Mouse (Mus musculus) c-Kit-positive CD71-positive TER-119-negative erythroid progenitor cells, embryonic 14.5 days (primary cell): ENCODE measurements at regions not wholly inside any gene's neighbourhood (a gene's known extent, or its start where the extent isn't known, plus 50 kb on each side); places are given as distances from the start of the nearest gene placed in this dataset.
A peak's percentile ranks its signal among the peaks of the same experiment; 100 is the strongest.
"Not testable (repeated sequence)": the region's sequence is repeated elsewhere in the genome, so short reads cannot be mapped to it uniquely, and the experiment has no call there.

ENCODE experiments used
- DNase-seq: peaks from one replicate; pipeline ENCODE4 v3.0.0-alpha.2; 2013; ENCODE audit warnings: low read depth

GRCm38 (mm10) chr2:166516261-166516660 lies 197.4 kb downstream of the Prex1 start:
- DNase-seq, result no peak

- no peak for DNase-seq
Measured at GRCm38 (mm10) chr2:166514664-166515063, 199.0 kb downstream of the Prex1 start.

GRCm38 (mm10) chr2:166512488-166512887 lies 201.1 kb downstream of the Prex1 start:
- DNase-seq, result peak; percentile 4

DNA sequence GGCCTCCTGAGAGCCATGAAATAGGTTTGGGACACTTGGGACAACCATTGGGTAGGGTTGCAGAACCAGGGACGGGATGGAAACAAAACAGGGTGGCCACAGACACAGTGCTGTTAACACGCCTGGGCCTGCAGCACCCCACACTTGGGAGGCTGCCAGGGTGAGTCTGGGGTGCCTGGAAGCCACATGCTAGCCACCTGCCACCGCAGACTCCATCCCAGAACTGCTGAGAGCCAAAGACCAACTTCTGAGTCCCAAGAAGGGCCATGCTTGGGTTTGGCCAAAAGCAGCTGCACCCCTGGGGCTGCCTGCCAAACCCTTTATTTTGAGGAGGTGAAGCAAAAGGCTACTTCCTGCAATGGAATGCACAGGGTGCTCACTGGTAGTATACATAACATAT lies 202.2 kb downstream of the Prex1 start:
- DNase-seq, result not testable (repeated sequence)

GRCm38 (mm10) chr2:166510776-166511175 lies 202.9 kb downstream of the Prex1 start:
- DNase-seq, result no peak

DNA sequence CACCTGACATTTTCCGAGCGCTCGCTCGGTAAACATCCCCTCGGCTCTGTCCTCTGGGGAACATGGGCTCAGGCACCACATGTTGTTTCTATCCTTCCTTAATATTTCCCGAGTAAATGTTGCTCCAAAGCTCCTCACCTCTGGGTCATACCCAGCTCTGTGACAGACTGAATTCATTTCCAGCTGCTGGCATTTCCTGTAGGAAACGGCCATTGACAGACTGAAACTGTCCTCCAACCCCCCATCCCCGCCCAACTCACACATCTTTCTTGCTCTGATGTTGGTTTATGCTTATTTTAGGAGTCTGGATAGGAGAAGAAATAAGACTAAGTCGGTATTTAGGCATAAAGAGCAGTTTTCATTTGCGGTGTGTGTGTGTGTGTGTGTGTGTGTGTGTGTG lies 204.0 kb downstream of the Prex1 start:
- DNase-seq, result no peak

DNA sequence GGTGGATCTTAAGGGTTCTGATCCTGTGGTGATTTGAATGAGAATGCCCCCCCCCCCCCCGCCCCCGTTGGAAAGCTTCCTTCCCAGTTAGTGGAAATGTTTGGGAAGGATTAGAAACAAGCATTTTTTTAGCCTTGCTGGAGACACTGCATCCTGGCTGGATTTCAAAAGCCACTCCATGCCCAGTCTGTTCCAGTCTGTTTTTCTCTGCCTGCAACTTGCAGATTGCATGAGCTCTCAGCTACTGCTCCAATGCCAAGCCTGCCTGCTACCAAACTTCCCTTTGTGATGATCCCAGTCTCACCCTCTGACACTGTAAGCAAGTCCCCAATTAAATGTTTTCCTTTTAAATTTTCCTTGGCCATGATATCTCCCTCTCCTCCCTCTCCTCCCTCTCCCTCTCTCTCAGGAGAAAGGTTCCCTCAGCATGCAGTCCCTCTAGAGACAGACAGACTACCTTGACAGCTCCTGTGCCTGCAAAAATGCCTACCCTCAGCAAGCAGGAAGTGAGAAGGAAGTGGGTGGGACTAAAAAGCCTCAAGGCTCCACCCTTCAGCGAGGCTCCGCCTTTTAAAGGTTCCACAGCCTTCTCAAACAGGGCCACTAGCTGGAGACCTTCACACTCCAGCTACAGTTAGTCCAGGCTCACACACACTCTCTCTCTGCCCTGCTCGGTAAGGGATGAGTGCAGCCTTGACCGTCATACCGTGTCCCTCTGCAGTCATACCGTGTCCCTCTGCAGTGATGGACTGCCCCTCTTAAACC lies 204.8 kb downstream of the Prex1 start:
- no peak for DNase-seq

GRCm38 (mm10) chr2:166505309-166505708 lies 208.3 kb downstream of the Prex1 start:
- no peak for DNase-seq

DNA sequence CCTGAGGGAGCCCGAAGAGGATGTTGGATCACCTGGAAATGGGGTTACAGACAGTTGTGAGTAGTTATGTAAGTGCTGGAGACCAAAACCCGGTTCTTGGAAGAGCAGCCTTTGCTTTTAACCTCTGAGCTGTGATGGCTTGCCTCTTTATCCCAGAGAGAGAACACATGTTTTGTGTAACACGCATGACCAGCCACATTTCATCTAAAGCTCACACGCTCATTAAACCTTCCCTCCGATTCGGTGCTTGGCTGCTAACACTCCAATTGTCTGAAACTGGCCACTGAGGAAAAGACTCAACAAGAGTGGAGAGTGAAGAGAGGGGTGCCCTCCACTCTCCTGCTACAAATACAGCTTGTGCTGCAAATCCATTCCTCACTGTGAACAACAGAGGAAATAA lies 210.0 kb downstream of the Prex1 start:
- no peak for DNase-seq

- no peak for DNase-seq
Measured at GRCm38 (mm10) chr2:166492895-166493294, 220.7 kb downstream of the Prex1 start.

DNA sequence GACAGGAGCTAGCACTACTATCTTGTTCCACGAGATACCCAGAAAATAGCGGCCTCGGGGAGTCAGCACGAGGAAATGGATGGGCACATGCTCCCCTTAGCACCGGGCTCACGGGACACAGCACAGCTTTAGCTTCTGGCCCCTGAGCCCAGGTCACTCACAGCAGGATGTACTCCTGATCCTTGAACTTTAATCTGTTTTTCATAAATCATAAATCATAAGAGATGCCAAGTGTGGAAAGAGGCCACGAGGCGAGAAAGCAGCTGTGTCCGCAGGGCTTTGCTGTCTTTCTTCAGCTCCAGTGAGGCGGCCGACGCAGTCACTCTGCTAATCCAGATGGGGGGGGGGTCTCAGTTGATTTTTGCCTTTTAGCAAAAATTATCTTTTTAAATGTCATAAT lies 221.2 kb downstream of the Prex1 start:
- DNase-seq, result no peak

DNA sequence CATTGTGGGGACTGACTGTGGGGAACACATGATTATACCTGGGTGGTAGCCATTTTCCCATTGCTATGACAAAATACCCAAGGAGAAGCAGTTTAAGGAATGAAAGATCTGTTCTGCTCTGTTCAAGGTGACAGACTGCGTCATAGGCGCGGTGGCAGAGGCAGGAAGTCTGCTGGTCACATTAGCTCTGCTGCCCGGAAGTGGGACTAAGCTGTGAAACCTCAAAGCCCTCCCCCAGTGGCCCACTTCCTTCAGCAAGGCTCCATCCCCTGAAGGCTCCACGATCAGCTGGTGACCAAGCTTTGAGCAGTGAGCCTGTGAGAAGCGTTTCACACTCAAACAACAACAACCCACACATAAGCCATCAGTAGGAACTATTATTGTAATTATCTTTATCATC lies 221.8 kb downstream of the Prex1 start:
- DNase-seq, result no peak

GRCm38 (mm10) chr2:166489041-166489872 lies 224.4 kb downstream of the Prex1 start:
- DNase-seq, result no peak

DNA sequence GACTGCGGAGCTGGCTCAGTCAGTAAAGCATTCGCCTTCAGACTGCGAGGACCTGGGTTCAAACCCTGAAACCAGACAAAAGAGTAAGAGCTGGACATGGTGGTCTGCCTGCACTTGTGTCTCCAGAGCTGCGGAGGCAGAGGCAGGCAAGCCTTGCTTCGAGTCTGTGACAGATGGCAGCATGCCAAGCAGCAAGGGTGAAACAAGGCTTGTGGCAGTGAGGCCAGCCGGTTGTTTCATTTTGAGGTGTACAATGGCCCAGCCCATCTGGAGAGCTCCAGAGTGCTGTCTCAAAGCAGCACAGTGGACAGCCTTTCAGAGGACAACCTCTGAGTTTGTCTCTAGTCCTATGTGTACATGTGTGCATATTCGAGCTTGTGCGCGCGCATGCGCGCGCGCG lies 225.9 kb downstream of the Prex1 start:
- no peak for DNase-seq

GRCm38 (mm10) chr2:166485788-166486187 lies 227.8 kb downstream of the Prex1 start:
- DNase-seq, result no peak

DNA sequence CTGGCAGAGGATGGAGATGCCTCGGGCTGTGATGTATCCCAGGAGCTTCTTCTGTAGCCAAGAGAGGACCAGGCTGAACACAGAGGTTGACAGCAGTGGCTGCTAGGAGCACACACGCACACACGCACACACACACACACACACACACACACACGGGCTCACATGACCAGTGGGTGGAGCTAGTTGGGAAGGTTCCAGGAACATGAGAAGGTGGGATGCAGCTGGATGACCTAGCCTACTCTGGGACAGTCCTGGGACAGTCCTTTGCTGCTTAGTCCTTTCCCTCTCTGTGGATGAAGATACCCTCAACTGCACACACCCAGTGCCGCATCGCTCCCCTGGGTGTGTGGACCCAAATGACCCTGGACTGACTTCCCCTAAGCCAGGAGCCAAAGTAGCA lies 228.3 kb downstream of the Prex1 start:
- DNase-seq, result no peak

DNA sequence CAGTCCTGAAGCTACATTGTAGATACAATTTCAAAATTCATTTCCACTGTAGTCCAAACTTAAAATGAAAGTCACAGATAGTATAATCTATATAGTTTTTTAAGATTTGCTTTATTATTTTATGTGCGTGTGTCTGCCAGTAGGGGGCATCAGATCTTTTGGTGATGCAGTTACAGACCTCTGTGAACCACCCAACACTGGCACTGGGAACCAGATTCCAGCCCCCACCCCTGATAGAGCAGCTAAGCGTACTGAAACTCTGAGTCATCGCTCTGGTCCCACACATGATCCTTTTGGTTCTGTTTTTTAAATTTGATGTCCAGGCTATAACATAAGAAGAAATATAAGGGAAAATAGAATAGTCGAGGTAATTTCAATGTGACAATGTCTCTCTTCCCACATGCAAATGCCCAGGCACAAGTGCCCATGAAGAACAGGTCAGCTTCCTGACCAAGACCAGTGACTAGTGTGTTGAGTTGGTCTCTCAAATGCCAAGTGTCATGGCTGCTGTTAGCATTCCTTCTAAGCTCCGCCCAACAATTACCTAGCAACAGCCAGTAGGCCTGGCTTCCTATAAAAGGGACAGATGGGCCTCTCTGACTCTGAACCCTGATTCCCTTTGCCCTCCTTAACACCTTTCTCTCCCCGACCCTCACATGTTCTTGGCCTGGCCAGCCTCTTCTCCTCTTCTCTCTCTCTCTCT lies 229.9 kb downstream of the Prex1 start:
- DNase-seq, result no peak

DNA sequence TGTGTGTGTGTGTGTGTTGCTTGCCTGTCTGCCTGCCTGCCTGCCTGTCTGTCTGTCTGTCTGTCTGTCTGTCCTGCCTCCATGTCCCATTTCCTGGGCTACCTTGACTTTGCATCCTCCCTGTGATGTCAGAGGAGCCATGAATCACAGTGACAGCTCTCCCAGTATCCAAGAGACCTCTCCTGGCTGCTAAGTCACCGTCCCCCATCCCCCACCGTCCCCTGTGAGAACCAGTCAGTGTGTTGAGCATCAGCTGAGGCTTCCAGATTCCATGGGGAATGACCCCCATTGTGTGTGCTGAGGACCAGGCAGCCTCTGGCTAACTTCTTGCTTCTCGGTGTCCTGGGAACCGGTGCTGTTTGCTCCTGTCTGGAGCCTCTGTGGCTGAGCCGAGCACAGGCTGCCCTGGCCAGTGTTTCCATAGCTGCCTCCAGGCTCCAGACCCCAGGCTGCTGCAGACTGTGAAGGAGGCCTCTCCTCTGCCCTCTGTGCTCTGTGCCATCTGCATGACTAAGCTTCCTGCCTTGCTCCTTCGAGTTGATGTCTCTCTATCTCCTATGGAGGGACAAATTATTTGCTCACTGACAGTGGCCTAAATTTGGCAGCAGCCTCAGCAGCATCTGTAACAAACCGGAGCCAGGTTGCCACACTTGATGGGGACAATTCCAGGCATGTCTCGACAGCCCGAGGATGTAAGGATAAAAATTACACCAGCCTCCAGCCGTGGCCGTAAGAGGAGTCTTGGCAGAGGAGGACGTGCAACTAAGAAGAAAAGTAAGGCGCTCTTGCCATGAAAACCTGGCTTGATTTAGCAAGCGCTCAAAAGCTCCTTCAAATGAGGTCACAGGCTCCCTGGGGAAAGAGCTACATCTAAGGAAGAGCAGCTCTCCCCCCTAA lies 230.7 kb downstream of the Prex1 start:
- DNase-seq, result no peak

DNA sequence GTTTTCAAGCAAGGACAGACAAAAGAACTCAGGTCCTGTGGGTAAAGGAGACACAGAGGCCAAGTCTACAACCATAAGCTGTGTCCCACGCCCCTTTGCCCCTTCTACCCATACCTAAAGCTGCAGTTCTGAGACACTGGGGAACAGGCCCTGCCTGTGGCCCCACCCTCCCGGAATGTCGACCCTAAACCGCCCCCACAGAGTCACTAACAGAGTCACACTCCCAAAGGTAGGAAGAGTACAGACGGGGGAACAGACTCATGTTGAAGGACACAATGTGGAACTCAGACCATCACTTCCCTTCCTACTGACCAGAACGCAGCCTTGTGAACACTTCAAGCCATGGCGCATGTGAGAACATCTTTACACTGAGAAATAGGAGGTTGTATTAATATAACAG lies 231.9 kb downstream of the Prex1 start:
- DNase-seq, result no peak

GRCm38 (mm10) chr2:166481362-166481761 lies 232.3 kb downstream of the Prex1 start:
- no peak for DNase-seq

DNA sequence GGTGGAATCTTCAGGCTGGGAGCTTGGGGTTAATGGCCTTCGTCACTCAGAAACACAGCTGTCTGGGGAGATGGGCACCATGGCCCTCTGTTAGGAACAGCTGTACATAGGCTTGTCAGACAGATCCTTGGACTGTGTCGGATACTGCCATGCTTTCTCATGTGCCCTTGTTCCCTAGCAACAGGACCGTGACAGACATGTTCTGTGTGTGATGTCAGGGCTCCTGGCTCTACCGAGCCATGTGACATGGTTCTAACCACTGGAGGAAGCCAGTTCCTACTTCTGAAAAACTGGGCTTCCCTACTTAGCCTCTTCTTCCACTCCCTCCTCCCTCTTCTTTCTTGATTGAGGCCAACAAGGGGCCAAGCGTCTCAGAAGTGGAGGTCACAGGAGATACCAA lies 232.7 kb downstream of the Prex1 start:
- DNase-seq, result no peak

- no peak for DNase-seq
Measured at GRCm38 (mm10) chr2:166476953-166477352, 236.7 kb downstream of the Prex1 start.
